Mouse (Mus musculus): ENCODE results near the gene Olfr434.
"Not testable (repeated sequence)": the region's sequence is repeated elsewhere in the genome, so short reads cannot be mapped to it uniquely, and the experiment has no call there.

The Olfr434 gene

DNA sequence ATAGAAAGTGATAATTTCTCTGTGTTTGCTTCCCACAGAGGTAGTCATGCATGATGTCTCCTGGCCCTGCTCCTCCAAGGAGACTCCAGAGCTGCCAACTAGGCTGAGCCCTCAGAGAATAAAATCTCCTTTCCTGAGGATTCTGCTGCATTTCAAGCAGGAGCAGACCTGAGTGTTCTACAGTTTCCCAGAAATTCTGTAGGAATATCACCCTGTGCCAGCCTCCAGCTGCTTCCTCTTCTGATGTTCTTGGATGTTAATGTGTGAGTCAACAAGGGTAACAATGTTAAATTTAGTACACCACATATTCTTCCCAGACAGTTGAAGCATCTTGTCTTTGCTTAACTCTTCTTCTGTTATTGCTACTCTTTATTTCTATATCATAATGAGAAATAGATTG is at the start of gene Olfr434:
Olfr434 (plus strand) TSS at position 149 of the 400 bp plus-strand sequence.
- not testable (repeated sequence) for DNase-seq

GRCm38 (mm10) chr6:43167246-43167645 is 45.6 kb upstream of the Olfr434 start:
- no peak for DNase-seq

DNA sequence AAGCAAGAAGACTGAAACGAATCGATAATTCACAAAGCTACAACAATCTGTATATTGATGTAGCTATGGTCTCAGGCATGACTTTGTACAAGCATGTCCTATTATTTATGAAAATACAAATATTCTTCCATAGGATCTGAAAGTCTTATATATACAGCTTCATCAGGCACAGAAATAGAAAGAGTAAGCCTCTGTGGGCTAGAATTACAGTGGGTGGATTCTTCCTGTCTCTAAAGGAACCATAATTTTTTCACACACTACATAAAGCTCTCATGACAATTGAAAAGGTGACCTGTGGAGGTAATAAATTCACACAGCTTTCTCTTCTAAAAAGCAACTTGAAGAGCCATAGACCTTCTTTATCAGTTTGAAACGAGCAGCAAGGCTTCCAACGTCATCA is 41.0 kb upstream of the Olfr434 start, which contains the start of gene Olfr13:
Olfr13 (plus strand) TSS at position 301 of the 400 bp plus-strand sequence.
- DNase-seq = no peak

DNA sequence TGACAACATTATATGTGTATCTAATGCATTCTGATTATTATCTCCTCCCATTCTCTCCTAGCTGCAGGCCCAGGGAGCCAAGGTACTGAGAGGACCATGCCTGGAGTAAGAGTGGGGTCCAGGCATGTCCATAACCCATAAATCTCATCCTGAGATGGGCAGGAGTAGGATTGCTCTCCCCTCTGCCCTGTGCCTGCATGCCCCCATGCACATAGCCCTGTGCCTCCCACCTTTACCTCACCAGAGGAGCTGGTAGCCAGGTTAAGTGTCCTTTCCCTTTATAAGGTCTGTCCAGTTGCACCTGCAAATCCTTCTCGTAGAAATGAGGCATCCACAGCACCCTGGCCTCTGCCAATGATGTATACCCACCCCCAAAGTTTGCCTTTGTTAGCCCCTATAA is 34.7 kb upstream of the Olfr434 start:
- no peak for DNase-seq

DNA sequence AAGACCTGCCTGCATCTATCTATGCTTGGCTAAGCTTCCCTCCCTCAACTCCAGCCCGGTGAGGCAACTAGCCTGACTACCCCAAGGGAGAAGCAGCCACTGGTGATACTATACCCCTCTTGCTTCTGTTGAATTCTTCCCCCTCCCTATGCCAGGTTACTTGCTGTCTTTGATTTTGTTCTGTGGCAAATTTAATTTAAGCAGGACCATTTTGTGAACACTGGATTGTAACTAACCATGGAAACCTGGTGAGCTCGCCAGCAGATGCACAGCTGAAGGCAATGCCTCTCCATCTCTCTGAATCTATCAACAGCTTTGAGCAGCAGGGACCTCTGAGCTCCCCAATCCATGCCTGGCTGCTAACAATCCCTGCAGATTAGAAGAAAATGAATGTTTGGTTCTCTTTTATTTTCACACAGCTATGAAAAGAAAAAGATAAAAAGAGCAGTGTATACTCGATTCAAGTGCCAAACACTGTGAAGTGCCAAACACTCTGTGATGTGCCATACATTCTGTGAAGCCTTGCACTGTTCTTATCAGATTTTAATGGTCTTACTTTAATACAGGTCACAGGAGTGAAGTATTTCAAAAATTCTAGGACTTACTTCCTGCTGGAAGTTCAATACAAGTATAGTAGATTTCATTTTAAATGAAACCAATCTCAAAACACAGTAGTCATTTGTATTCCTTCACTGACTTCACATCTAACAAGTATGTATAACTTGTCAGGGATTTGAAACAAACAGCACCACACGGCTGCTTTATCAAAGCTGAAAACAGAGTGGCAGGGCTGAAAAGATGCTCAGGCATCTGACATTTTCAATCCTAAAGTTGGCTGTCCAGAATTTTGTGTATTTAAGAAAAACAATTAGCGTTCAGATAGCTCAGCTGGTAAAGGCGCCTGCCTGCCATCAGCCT is 34.0 kb upstream of the Olfr434 start:
- DNase-seq = no peak

DNA sequence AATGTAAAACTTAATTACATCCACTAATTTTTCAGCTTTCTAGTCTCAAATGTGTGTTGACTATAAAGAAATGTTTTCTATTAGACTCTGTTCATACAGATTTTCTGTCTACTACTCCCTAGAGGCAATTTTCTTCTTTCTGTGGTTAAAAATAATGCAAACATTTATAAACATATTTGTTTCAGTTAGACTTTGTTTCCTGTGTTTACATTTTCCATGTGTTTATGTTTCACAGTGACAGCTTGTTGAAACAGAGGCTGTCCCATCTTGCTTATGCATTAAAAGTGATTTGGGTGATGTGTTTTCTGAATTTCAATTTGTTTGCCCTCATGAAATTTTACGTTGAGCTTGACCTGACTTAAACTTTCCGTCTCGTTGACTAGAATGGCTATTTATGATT is 21.8 kb upstream of the Olfr434 start:
- no peak for DNase-seq

GRCm38 (mm10) chr6:43196781-43197180 is 16.0 kb upstream of the Olfr434 start, which contains the start of gene Olfr435:
Gene Olfr435 (plus strand): TSS chr6:43197146.
- no peak for DNase-seq

- no peak for DNase-seq
Measured at GRCm38 (mm10) chr6:43198094-43198493, 14.7 kb upstream of the Olfr434 start.

DNA sequence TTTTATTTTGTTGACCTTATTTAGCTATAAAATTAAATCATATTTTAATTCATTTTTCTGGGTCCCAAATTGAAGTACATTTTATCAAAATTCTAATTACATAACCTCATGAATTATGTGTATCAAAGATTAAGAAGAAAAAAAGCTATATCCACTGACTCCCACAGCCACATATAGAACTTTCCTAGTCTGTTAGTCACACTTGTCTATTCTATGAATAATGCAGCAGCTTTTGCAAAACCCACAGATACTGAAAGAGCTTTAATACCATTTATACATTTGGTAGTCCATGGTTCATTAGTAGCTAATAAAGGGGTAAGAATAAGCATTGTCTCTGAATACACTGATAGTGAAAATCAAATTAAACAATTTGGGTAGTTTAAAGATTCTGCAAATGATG is 10.0 kb upstream of the Olfr434 start:
- DNase-seq = no peak

- no peak for DNase-seq
Measured at GRCm38 (mm10) chr6:43205355-43205754, 7.5 kb upstream of the Olfr434 start.

GRCm38 (mm10) chr6:43231255-43231654 is 18.4 kb downstream of the Olfr434 start, which contains the start of gene Olfr47:
Gene Olfr47 (plus strand): TSS chr6:43231529.
- not testable (repeated sequence) for DNase-seq

DNA sequence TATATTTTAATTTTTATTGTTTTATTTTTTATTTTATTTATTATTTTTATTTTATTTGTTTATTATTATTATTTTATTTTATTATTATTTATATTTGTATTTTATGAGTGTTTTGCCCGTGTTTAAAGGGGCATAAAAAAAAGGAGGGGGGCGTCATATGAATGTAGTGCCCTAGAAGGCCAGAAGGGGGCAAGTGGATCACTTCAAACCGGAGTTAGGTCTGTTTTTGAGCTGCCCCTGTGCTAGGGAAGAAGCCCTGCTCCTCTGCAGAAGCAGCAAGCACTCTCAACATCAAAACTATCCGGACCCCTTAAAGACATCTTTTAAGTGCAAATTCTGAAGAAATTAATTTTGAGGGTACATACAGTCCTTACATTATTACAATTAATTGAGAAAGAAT is 29.2 kb downstream of the Olfr434 start:
- no peak for DNase-seq

- DNase-seq = no peak
Measured at GRCm38 (mm10) chr6:43247396-43247795, 34.6 kb downstream of the Olfr434 start.

- no peak for DNase-seq
Measured at GRCm38 (mm10) chr6:43252994-43253393, 40.2 kb downstream of the Olfr434 start.

DNA sequence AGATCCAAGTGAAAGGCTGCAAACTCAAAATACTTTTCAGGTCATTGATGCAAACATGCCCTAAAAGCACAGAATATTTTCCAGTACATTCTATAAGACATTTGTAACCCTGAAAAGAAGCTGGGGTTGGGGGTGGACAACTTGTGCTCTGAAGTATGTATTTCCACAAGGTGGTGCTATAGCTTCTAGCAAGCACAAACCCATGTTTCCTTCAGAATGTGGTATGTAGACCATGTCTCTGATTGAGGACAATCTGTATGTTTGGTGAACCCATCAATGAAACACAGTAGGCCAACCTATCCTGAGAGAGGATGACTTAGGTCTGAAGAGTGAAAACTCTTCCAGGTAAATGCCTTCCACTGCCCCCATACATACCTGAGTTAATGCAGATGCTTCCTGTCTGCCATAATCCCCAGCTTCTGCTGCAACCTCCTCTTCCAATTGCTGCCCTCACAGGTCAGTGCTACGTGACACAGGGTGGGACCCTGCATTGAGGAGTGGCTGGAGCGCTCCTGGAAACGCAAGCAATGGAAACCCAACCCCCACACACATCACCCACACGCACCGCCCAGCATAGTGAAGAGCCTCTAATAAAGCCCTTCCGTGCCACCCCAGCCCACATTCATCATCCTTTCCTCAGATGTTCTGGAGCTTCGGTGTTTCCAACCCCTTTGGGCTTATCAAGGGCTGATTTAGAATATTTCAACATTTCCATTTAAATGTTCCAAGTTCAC is 41.5 kb downstream of the Olfr434 start:
- DNase-seq = no peak

GRCm38 (mm10) chr6:43260756-43261155 is 47.9 kb downstream of the Olfr434 start:
- DNase-seq = no peak

- no peak for DNase-seq
Measured at GRCm38 (mm10) chr6:43265363-43266041, 52.7 kb downstream of the Olfr434 start, which contains the start of gene Arhgef5. Gene Arhgef5 (plus strand): TSS chr6:43265582.

- no peak for DNase-seq
Measured at GRCm38 (mm10) chr6:43266356-43266755, 53.5 kb downstream of the Olfr434 start.

Measured in right cerebral cortex, postnatal 14 days (tissue).